Mouse (Mus musculus) neural tube, embryonic 11.5 days (tissue): Measurements from ENCODE around the gene Nthl1. TPM values are rescaled to one million over a fixed set of nuclear protein-coding genes. Genes with fewer than 3 reads are reported as not detected.

Source experiments
- ATAC-seq: fragments of 200-750 bp; cut with Nextera tagmentation; 2 replicates; pipeline ENCODE4 v1.8.0; 2017; ENCODE audit warnings: moderate number of reproducible peaks, mild to moderate bottlenecking, moderate TSS enrichment, moderate library complexity; ENCODE audit not compliant: insufficient read depth, low FRiP score, low TSS enrichment
- DNase-seq: peaks from one replicate; pipeline ENCODE4 v3.0.0-alpha.2; 2015; ENCODE audit warnings: low spot score
- H3K27ac ChIP-seq: fragments of 300-500 bp; sonication (generic); 2 replicates; pipeline ENCODE4 v1.5.1; 2014; ENCODE audit warnings: low read depth, mild to moderate bottlenecking, low read length
- H3K27me3 ChIP-seq: fragments of 300-500 bp; sonication (generic); 2 replicates; pipeline ENCODE4 v1.6.1; 2014; ENCODE audit warnings: mild to moderate bottlenecking, low read length, mixed read lengths; ENCODE audit not compliant: control insufficient read depth, insufficient read depth
- H3K36me3 ChIP-seq: fragments of 300-500 bp; sonication (generic); 2 replicates; pipeline ENCODE4 v1.6.1; 2014; ENCODE audit warnings: mild to moderate bottlenecking, low read length, moderate library complexity, mixed read lengths; ENCODE audit not compliant: control insufficient read depth, insufficient read depth
- H3K4me1 ChIP-seq: fragments of 300-500 bp; sonication (generic); 2 replicates; pipeline ENCODE4 v1.6.1; 2014; ENCODE audit warnings: low read length, mixed read lengths; ENCODE audit not compliant: control insufficient read depth, insufficient read depth
- H3K4me2 ChIP-seq: fragments of 300-500 bp; sonication (generic); 2 replicates; pipeline ENCODE4 v1.6.1; 2014; ENCODE audit warnings: low read depth, mild to moderate bottlenecking, moderate library complexity
- H3K4me3 ChIP-seq: fragments of 300-500 bp; sonication (generic); 2 replicates; pipeline ENCODE4 v1.5.1; 2014; ENCODE audit warnings: low read depth, low read length
- H3K9ac ChIP-seq: fragments of 300-500 bp; sonication (generic); 2 replicates; pipeline ENCODE4 v1.6.1; 2014; ENCODE audit warnings: mild to moderate bottlenecking, low read length
- H3K9me3 ChIP-seq: fragments of 300-500 bp; sonication (generic); 2 replicates; pipeline ENCODE4 v1.6.1; 2016; ENCODE audit warnings: low read length; ENCODE audit not compliant: control insufficient read depth
- WGBS: fragments of 180-500 bp; shearing (Covaris S2); extraction: QIAGEN DNeasy Blood & Tissue Kit; methylation state at CpG from one replicate; pipeline ENCODE4 v1.1.7; 2014; 5-methylcytosine and 5-hydroxymethylcytosine counted together
- polyA plus RNA-seq: library from polyadenylated mRNA; unstranded; fragments of >200 nt; fragmentation: Nextera tagmentation; extraction: Ambion mirVana; gene quantifications from 2 replicates; pipeline ENCODE4 v1.2.1, GENCODE M21; 2014

Gene Nthl1
- polyA plus RNA-seq, 1 experiment from 2014 or later = 13.8 TPM

GRCm38 (mm10) chr17:24635694-24636093 lies 3.2 kb downstream of the Nthl1 start:
- Histone ChIP-seq H3K36me3 (no peaks in the 10 kb centered on the region), H3K4me2 (no peak overlapping the region), H3K9ac (no peak overlapping the region), H3K27ac (no peak overlapping the region), H3K4me1 (peaks cover 3% of the 10 kb centered on the region; the same call in 1 of the 2 replicates), H3K27me3 (no peaks in the 10 kb centered on the region), H3K9me3 (no peaks in the 10 kb centered on the region), H3K4me3 (no peak overlapping the region)
- no peak for ATAC-seq
- 92% methylated on average over 5 of the region's 5 CpGs for WGBS
- no peak for DNase-seq

- WGBS = 67% methylated on average over 5 of the region's 5 CpGs
- DNase-seq = no peak
- ATAC-seq = no peak
- no peaks in the 10 kb centered on the region for H3K36me3 ChIP-seq
- H3K9ac ChIP-seq = no peak overlapping the region
- no peak overlapping the region for H3K4me3 ChIP-seq
- no peak overlapping the region for H3K27ac ChIP-seq
- H3K4me2 ChIP-seq = no peak overlapping the region
- H3K27me3 ChIP-seq = no peaks in the 10 kb centered on the region
- no peaks in the 10 kb centered on the region for H3K4me1 ChIP-seq
- no peaks in the 10 kb centered on the region for H3K9me3 ChIP-seq
These were observed 4.5 kb downstream of the Nthl1 start for GRCm38 (mm10) chr17:24636781-24637481.

GRCm38 (mm10) chr17:24638214-24638613 lies 5.7 kb downstream of the Nthl1 start:
- 93% methylated on average over 4 of the region's 4 CpGs for WGBS

GRCm38 (mm10) chr17:24638840-24639239 lies 6.4 kb downstream of the Nthl1 start:
- H3K4me3 ChIP-seq = no peak overlapping the region
- no peaks in the 10 kb centered on the region for H3K9me3 ChIP-seq
- H3K27ac ChIP-seq = no peak overlapping the region
- no peaks in the 10 kb centered on the region for H3K27me3 ChIP-seq
- no peaks in the 10 kb centered on the region for H3K4me1 ChIP-seq
- 63% methylated on average over 9 of the region's 9 CpGs for WGBS
- no peak overlapping the region for H3K4me2 ChIP-seq
- no peaks in the 10 kb centered on the region for H3K36me3 ChIP-seq
- DNase-seq = no peak
- H3K9ac ChIP-seq = no peak overlapping the region
- no peak for ATAC-seq

More at GRCm38 (mm10) chr17:24638214-24638613, 5.7 kb downstream of the Nthl1 start:
- H3K9me3 ChIP-seq = no peaks in the 10 kb centered on the region
- H3K4me3 ChIP-seq = no peak overlapping the region
- no peaks in the 10 kb centered on the region for H3K27me3 ChIP-seq
- H3K36me3 ChIP-seq = no peaks in the 10 kb centered on the region
- H3K9ac ChIP-seq = no peak overlapping the region
- DNase-seq (no peak), ATAC-seq (no peak)
- H3K4me2 ChIP-seq = no peak overlapping the region
- no peaks in the 10 kb centered on the region for H3K4me1 ChIP-seq
- no peak overlapping the region for H3K27ac ChIP-seq

- no peaks in the 10 kb centered on the region for H3K27me3 ChIP-seq
- H3K4me1 ChIP-seq = no peaks in the 10 kb centered on the region
- ATAC-seq (no peak), DNase-seq (peak; percentile 24)
- H3K36me3 ChIP-seq = no peaks in the 10 kb centered on the region
- H3K9ac ChIP-seq = peak overlapping the region; percentile 35; the same call in 1 of the 2 replicates
- no peak overlapping the region for H3K4me2 ChIP-seq
- peak overlapping the region; percentile 21 for H3K27ac ChIP-seq
- H3K4me3 ChIP-seq = no peak overlapping the region
- no peaks in the 10 kb centered on the region for H3K9me3 ChIP-seq
- 64% methylated on average over 5 of the region's 5 CpGs for WGBS
These were observed 7.1 kb downstream of the Nthl1 start for GRCm38 (mm10) chr17:24639571-24639988.

- ATAC-seq = no peak
- Histone ChIP-seq H3K27ac (no peak overlapping the region), H3K4me2 (no peak overlapping the region), H3K4me1 (no peaks in the 10 kb centered on the region), H3K9ac (no peak overlapping the region), H3K27me3 (no peaks in the 10 kb centered on the region), H3K36me3 (no peaks in the 10 kb centered on the region), H3K9me3 (no peaks in the 10 kb centered on the region), H3K4me3 (no peak overlapping the region)
- no peak for DNase-seq
- WGBS = 85% methylated on average over 7 of the region's 7 CpGs
These were observed 7.6 kb downstream of the Nthl1 start for GRCm38 (mm10) chr17:24640119-24640518.

- Histone ChIP-seq H3K27me3 (no peaks in the 10 kb centered on the region), H3K9me3 (no peaks in the 10 kb centered on the region), H3K9ac (no peak overlapping the region), H3K36me3 (no peaks in the 10 kb centered on the region), H3K4me1 (no peaks in the 10 kb centered on the region), H3K4me2 (no peak overlapping the region), H3K4me3 (no peak overlapping the region), H3K27ac (no peak overlapping the region)
- 94% methylated on average over 15 of the region's 15 CpGs for WGBS
- no peak for DNase-seq
- no peak for ATAC-seq
These were observed 8.1 kb downstream of the Nthl1 start for GRCm38 (mm10) chr17:24640581-24640980.

- Histone ChIP-seq H3K9me3 (no peaks in the 10 kb centered on the region), H3K27ac (no peak overlapping the region), H3K9ac (no peak overlapping the region), H3K4me1 (no peaks in the 10 kb centered on the region), H3K27me3 (no peaks in the 10 kb centered on the region), H3K36me3 (no peaks in the 10 kb centered on the region), H3K4me2 (no peak overlapping the region), H3K4me3 (no peak overlapping the region)
- no peak for ATAC-seq
- WGBS = 92% methylated on average over 14 of the region's 14 CpGs
- DNase-seq = no peak
These were observed 9.5 kb downstream of the Nthl1 start for GRCm38 (mm10) chr17:24641944-24642343.

GRCm38 (mm10) chr17:24642791-24643343 lies 10.4 kb downstream of the Nthl1 start:
- WGBS = 72% methylated on average over 6 of the region's 6 CpGs
- no peaks in the 10 kb centered on the region for H3K9me3 ChIP-seq
- no peak for ATAC-seq

More at GRCm38 (mm10) chr17:24642791-24643343, 10.4 kb downstream of the Nthl1 start:
- Histone ChIP-seq H3K36me3 (no peaks in the 10 kb centered on the region), H3K4me2 (no peak overlapping the region), H3K27ac (no peak overlapping the region), H3K4me3 (no peak overlapping the region), H3K27me3 (0 out of 2 replicates have a peak, but pooled peaks cover 2% of the 10 kb centered on the region), H3K9ac (no peak overlapping the region), H3K4me1 (no peaks in the 10 kb centered on the region)
- no peak for DNase-seq
